Mouse (Mus musculus) lung, postnatal 0 days (tissue): Measurements from ENCODE around the gene Osbpl6.

Experiments used
- CTCF ChIP-seq: IDR thresholded peaks from 2 replicates; pipeline ENCODE4 v1.5.1; 2016; ENCODE audit warnings: antibody characterized with exemption, mild to moderate bottlenecking
- EP300 ChIP-seq: IDR thresholded peaks from 2 replicates; pipeline ENCODE4 v1.6.1; 2016; ENCODE audit warnings: antibody characterized with exemption, mild to moderate bottlenecking, control low read depth

- TF ChIP-seq CTCF = no peak
- no peak for TF ChIP-seq EP300
Measured at GRCm38 (mm10) chr2:76365811-76366210, 40.5 kb upstream of the Osbpl6 start.
